ENCODE assay signal across 36 mouse cellular contexts in the genomic region with DNA sequence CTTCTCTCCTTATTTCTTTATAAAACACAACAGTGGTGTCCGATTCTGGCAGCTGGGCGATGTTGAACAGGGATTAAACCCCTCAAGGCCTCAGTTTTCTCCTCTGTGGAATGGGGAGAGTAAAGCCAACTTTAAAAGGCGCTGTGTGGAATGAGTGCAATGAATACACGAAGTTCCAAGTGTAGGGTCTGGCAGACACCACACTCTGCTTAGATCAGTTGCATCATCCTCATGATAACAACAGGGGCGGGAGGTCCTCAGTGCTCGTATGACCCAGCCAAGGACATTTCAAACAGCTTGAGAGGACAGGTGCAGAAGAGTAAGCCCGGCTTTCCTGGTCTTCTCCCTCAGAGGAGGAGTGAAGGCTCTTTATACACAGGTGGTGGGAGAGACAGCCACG. TPM values are rescaled to one million over a fixed set of nuclear protein-coding genes. Genes with fewer than 3 reads are reported as not detected.
"Had no signal": no experiment of that assay in that cellular context is flagged by ENCODE, and none has a peak within 500 bp of the region (broad histone marks: within the 10 kb centered on the region; RNA-seq: fewer than 3 reads in every experiment).

No protein-coding gene starts in this region.

- ATAC-seq: inflammation-experienced regulatory T-cells, adult 6 months; intestine, embryonic 15.5 days; intestine, postnatal 0 days; liver, embryonic 12.5 days had no signal

- H3K27ac ChIP-seq: gastrocnemius, adult 2 months; heart, adult 2 months; heart, embryonic 13.5 days; heart, embryonic 15.5 days; hindbrain, embryonic 13.5 days; hindbrain, embryonic 15.5 days; intestine, embryonic 15.5 days; layer of hippocampus, adult 2 months; left cerebral cortex, adult 2 months; limb, embryonic 10.5 days; limb, embryonic 12.5 days; liver, embryonic 12.5 days had no signal

- H3K4me2 ChIP-seq: heart, embryonic 11.5 days; heart, embryonic 13.5 days; heart, embryonic 15.5 days; intestine, embryonic 15.5 days; limb, embryonic 12.5 days; liver, embryonic 12.5 days had no signal

- H3K27me3 ChIP-seq: heart, embryonic 13.5 days; heart, embryonic 15.5 days; hindbrain, embryonic 13.5 days; hindbrain, embryonic 15.5 days; intestine, embryonic 15.5 days; limb, embryonic 12.5 days; liver, embryonic 12.5 days had no signal

- H3K9me3 ChIP-seq: heart, embryonic 13.5 days; heart, embryonic 15.5 days; hindbrain, embryonic 10.5 days; hindbrain, embryonic 13.5 days; hindbrain, embryonic 15.5 days; intestine, embryonic 15.5 days; limb, embryonic 10.5 days; limb, embryonic 12.5 days; liver, embryonic 12.5 days had no signal

- DNase-seq: gastrocnemius, adult 2 months; gastrocnemius, postnatal 10 days; gastrocnemius, postnatal 25 days; heart, adult 2 months; heart, postnatal 4 days; kidney, adult 18-20 months; kidney, adult 8-10 months; kidney, postnatal 10 days; kidney, postnatal 25 days; liver had no signal

- H3K36me3 ChIP-seq: heart, embryonic 13.5 days; heart, embryonic 15.5 days; hindbrain, embryonic 10.5 days; hindbrain, embryonic 13.5 days; hindbrain, embryonic 15.5 days; intestine, embryonic 15.5 days; limb, embryonic 10.5 days; limb, embryonic 12.5 days; liver, embryonic 12.5 days had no signal

- H3K9ac ChIP-seq: heart, embryonic 13.5 days; heart, embryonic 15.5 days; hindbrain, embryonic 13.5 days; hindbrain, embryonic 15.5 days; intestine, embryonic 15.5 days; limb, embryonic 12.5 days; liver, embryonic 12.5 days had no signal

- H3K4me3 ChIP-seq: gastrocnemius, adult 2 months; heart, adult 2 months; heart, embryonic 13.5 days; heart, embryonic 15.5 days; hindbrain, embryonic 10.5 days; hindbrain, embryonic 13.5 days; hindbrain, embryonic 15.5 days; intestine, embryonic 15.5 days; layer of hippocampus, adult 2 months; left cerebral cortex, adult 2 months; limb, embryonic 10.5 days; limb, embryonic 12.5 days; liver, embryonic 12.5 days had no signal

- H3K4me1 ChIP-seq: intestine, embryonic 15.5 days had no signal

RNA-seq across cellular contexts. Expression of a gene that starts 26.2 kb away (rescaled TPM):
- total RNA-seq: gastrocnemius, adult 2 months; gastrocnemius, postnatal 10 days; gastrocnemius, postnatal 25 days; gastrocnemius, postnatal 4 days; granulocyte monocyte progenitor cell, adult 5-6 weeks; heart, adult 2 months; heart, postnatal 25 days; heart, postnatal 4 days; layer of hippocampus, adult 2 months; layer of hippocampus, postnatal 10 days; layer of hippocampus, postnatal 25 days; left cerebral cortex, adult 2 months; left cerebral cortex, postnatal 14 days; left cerebral cortex, postnatal 36 days had no signal
- polyA plus RNA-seq: frontal cortex, adult 2 months; heart, adult 2 months; heart, embryonic 11.5 days; heart, embryonic 13.5 days; heart, embryonic 15.5 days; heart, postnatal 0 days; hindbrain, embryonic 10.5 days; hindbrain, embryonic 13.5 days; hindbrain, embryonic 15.5 days; intestine, embryonic 15.5 days; intestine, postnatal 0 days; kidney, embryonic 14.5 days; kidney, embryonic 16.5 days; limb, embryonic 10.5 days; limb, embryonic 12.5 days; limb, embryonic 14.5 days; liver, embryonic 12.5 days had no signal
